ENCODE assay signal across 19 mouse cellular contexts in genomic region chr8:122927841-122928240, GRCm38 (mm10).
"Had no signal": no experiment of that assay in that cellular context is flagged by ENCODE, and none has a peak within 500 bp of the region (broad histone marks: within the 10 kb centered on the region; RNA-seq: fewer than 3 reads in every experiment).

No protein-coding gene starts in this region.

- DNase-seq: kidney, adult 9 months; kidney, postnatal 14 days; kidney, postnatal 4 days; layer of hippocampus, adult 9-11 months; layer of hippocampus, postnatal 36 days; liver; lung, adult 18-20 months; retina, postnatal 1 day; thymus, adult 18-20 months; thymus, postnatal 36 days had no signal

- H3K27ac ChIP-seq: limb, embryonic 10.5 days; limb, embryonic 13.5 days; liver, embryonic 12.5 days; liver, embryonic 15.5 days; lung, embryonic 15.5 days; midbrain, embryonic 10.5 days; neural tube, embryonic 13.5 days had no signal

- H3K4me3 ChIP-seq: limb, embryonic 10.5 days; limb, embryonic 13.5 days; liver, embryonic 12.5 days; liver, embryonic 15.5 days; lung, embryonic 15.5 days; midbrain, embryonic 10.5 days; midbrain, embryonic 13.5 days; myocyte; neural tube, embryonic 13.5 days had no signal
